Mouse (Mus musculus) lung, postnatal 0 days (tissue): Measurements from ENCODE around the gene Dnaaf1.

ENCODE experiments used
- CTCF ChIP-seq: IDR thresholded peaks from 2 replicates; pipeline ENCODE4 v1.5.1; 2016; ENCODE audit warnings: antibody characterized with exemption, mild to moderate bottlenecking
- EP300 ChIP-seq: IDR thresholded peaks from 2 replicates; pipeline ENCODE4 v1.6.1; 2016; ENCODE audit warnings: antibody characterized with exemption, mild to moderate bottlenecking, control low read depth

GRCm38 (mm10) chr8:119632246-119632645 lies 57.2 kb downstream of the Dnaaf1 start:
- TF ChIP-seq CTCF (no peak), EP300 (no peak)
